Mouse (Mus musculus): ENCODE measurements around the gene Dnttip2. TPM values are rescaled to one million over a fixed set of nuclear protein-coding genes. Genes with fewer than 3 reads are reported as not detected.
"Not testable (repeated sequence)": the region's sequence is repeated elsewhere in the genome, so short reads cannot be mapped to it uniquely, and the experiment has no call there.

The Dnttip2 gene
- 41.9 and 43.5 TPM in 2 replicates for total RNA-seq (2021)
- long read RNA-seq, transcript Dnttip2-201 (7 exons, 2,429 nt), result major isoform, 33 of 54 reads
- long read RNA-seq, partial matches to known transcripts, result 19 of 54 reads
- long read RNA-seq, other reads (novel, unspliced or antisense), result 1 of 54 reads

GRCm38 (mm10) chr3:122274241-122275024 lies at the start of gene Dnttip2:
Gene Dnttip2 (plus strand): TSS chr3:122274388.
- peak; percentile 93 for DNase-seq

GRCm38 (mm10) chr3:122226972-122227371 lies 47.2 kb upstream of the Dnttip2 start:
- not testable (repeated sequence) for DNase-seq

GRCm38 (mm10) chr3:122235772-122236171 lies 38.4 kb upstream of the Dnttip2 start:
- no peak for DNase-seq

- no peak for DNase-seq
Observed at GRCm38 (mm10) chr3:122242876-122243275, 31.3 kb upstream of the Dnttip2 start.

- no peak for DNase-seq
Observed at GRCm38 (mm10) chr3:122243416-122244167, 30.6 kb upstream of the Dnttip2 start.

GRCm38 (mm10) chr3:122244759-122245158 lies 29.4 kb upstream of the Dnttip2 start:
- DNase-seq, result no peak

- DNase-seq, result peak; percentile 93
Observed at GRCm38 (mm10) chr3:122245215-122245877, 28.8 kb upstream of the Dnttip2 start, which contains the start of gene Gclm. Gene Gclm (plus strand): TSS chr3:122245557.

GRCm38 (mm10) chr3:122245878-122246332 lies 28.3 kb upstream of the Dnttip2 start:
- DNase-seq, result peak; percentile 61

- no peak for DNase-seq
Observed at GRCm38 (mm10) chr3:122246406-122246805, 27.8 kb upstream of the Dnttip2 start.

GRCm38 (mm10) chr3:122246986-122247767 lies 27.0 kb upstream of the Dnttip2 start:
- no peak for DNase-seq

- DNase-seq, result no peak
Observed at GRCm38 (mm10) chr3:122247768-122248100, 26.5 kb upstream of the Dnttip2 start.

GRCm38 (mm10) chr3:122252466-122253253 lies 21.5 kb upstream of the Dnttip2 start:
- no peak for DNase-seq

- not testable (repeated sequence) for DNase-seq
Observed at GRCm38 (mm10) chr3:122254050-122254449, 20.1 kb upstream of the Dnttip2 start.

GRCm38 (mm10) chr3:122269986-122270385 lies 4.2 kb upstream of the Dnttip2 start:
- DNase-seq, result no peak

- DNase-seq, result not testable (repeated sequence)
Observed at GRCm38 (mm10) chr3:122272565-122272964, 1.6 kb upstream of the Dnttip2 start.

GRCm38 (mm10) chr3:122273407-122274240 lies 564 bp upstream of the Dnttip2 start:
- no peak for DNase-seq

GRCm38 (mm10) chr3:122275111-122275510 lies 923 bp downstream of the Dnttip2 start:
- no peak for DNase-seq

GRCm38 (mm10) chr3:122287195-122287594 lies 13.0 kb downstream of the Dnttip2 start:
- no peak for DNase-seq

GRCm38 (mm10) chr3:122288613-122289195 lies 14.5 kb downstream of the Dnttip2 start:
- no peak for DNase-seq

Data from adrenal gland, postnatal 25 days (tissue).